Mouse (Mus musculus) olfactory bulb, adult 2 months (tissue): ENCODE data around the gene Eed.

ENCODE experiments used
- CTCF ChIP-seq: fragments of 200-500 bp; IDR thresholded peaks from 2 replicates; pipeline ENCODE4 v1.5.1; 2012; ENCODE audit warnings: low read depth, mild to moderate bottlenecking, low read length, moderate library complexity; ENCODE audit not compliant: insufficient read depth
- POLR2A ChIP-seq: fragments of 200-500 bp; IDR thresholded peaks from 2 replicates; pipeline ENCODE4 v1.6.1; 2012; ENCODE audit warnings: mild to moderate bottlenecking, low read depth, low read length, moderate library complexity; ENCODE audit not compliant: insufficient read depth

DNA sequence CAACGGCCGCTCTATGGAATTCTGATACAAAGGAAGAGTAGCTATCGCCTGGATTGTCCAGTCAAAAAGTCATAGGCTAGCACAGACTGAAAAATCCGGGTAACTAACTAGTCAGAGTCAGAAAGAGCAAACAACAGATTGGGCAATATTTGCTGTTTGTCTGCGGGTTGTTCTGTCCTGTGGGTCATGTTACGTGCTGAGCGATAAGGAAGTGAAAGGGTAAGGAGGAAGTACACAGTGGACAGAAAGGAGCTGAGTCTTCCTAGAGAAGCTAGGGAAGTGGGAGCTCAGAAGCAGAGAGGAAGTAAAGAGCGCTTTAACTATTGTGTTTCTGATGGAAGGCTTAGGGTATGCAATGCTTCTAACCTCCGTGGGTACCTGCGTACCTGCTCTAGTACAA lies 38.8 kb upstream of the Eed start:
- TF ChIP-seq POLR2A: no peak
- no peak for TF ChIP-seq CTCF
